Comparison of ENCODE assay signal across 8 mouse cellular contexts in the genomic region with DNA sequence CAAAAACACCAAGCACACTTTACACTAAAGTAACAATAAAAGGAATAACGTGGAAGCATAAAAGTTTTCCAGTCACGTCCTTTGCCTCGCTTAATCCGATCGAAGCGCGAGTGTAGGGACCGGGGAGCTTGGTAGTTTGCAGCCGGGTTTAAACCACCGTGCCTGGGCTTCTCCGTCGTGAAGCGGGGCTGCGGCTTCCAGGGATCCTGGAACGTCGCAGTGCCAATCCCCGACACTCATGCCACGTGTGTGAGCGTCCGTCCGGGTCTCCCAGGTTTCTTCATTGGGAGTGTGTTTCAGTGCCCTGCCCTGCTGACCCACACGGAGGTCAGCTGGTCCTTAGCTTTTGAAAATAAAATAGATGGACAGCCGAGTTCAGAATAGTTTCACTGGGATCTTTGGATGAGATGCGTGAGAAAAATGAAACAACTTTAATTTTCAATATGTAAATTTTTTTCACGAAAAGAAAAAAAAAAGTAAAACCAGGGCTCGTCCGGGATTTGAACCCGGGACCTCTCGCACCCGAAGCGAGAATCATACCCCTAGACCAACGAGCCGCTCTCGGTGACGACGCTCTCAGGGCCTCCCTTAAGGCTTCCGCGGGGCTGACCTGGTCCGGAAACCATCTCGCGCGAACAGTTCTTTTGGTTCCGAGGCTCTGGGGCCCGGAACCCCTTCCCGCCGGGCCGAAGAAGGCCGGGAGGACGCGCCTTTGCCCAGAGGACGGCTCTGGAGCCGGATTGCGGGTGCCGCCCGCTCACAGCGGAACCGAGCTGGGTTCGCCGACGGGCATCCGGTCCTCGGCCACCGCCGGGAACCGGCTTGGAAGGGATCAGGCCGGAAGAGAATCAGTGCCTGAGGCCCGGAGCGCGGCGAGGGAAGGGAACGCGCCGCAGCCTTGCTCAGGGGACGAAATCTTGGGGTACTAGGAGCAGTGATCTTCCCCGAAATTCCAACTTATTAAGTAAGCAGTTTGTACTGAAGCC. TPM values are rescaled to one million over a fixed set of nuclear protein-coding genes. Genes with fewer than 3 reads are reported as not detected.
DNase-seq lines count a peak whose midpoint lies in the region; ATAC-seq and TF ChIP-seq lines count a peak whose summit lies in the region.

No protein-coding gene starts in this region.

- WGBS in hindbrain, embryonic 14.5 days: under 1% methylated on average over 75 of the region's 75 CpGs

- peak overlapping the region; percentile 87 for H3K27ac ChIP-seq in hindbrain, embryonic 14.5 days

- peak overlapping the region; percentile 54 for H3K4me3 ChIP-seq in hindbrain, embryonic 14.5 days (replicated peaks; ENCODE audit: low read length)

- no peaks in the 10 kb centered on the region for H3K4me1 ChIP-seq in hindbrain, embryonic 14.5 days (replicated peaks; ENCODE audit: control insufficient read depth, insufficient read depth, low read length)

- no peaks in the 10 kb centered on the region for H3K27me3 ChIP-seq in Patski
- H3K27me3 ChIP-seq in hindbrain, embryonic 14.5 days (ENCODE audit: control insufficient read depth, insufficient read depth, low read length): no peaks in the 10 kb centered on the region

- H3K9ac ChIP-seq in hindbrain, embryonic 14.5 days: peak overlapping the region; percentile 74

- no peaks in the 10 kb centered on the region for H3K36me3 ChIP-seq in hindbrain, embryonic 14.5 days (replicated peaks; ENCODE audit: control insufficient read depth, insufficient read depth)

- CTCF ChIA-PET in Patski (lab: Charles Lee): interaction anchor here (1.0 to 2.0 kb wide), 5 partner anchors 11 to 61 kb away, joined by 3 to 7 read pairs (median 4); no protein-coding TSS in a partner anchor

- ATAC-seq in Patski: peak; percentile 70
- peak; percentile 83 for ATAC-seq in hindbrain, embryonic 14.5 days (ENCODE audit: low FRiP score)

- in situ Hi-C loops in Patski (cut with MboI; ENCODE audit: low pct_unique_long_range_greater_than_20kb): no loop called here

- POLR2A ChIA-PET in Patski (lab: Charles Lee): no interaction called here

- DNase-seq in Patski (ENCODE audit: low read depth, low spot score): no peak
- peak; percentile 96 for DNase-seq in cerebellum, postnatal 25 days
- peak; percentile 95 to 96 for DNase-seq in frontal cortex, postnatal 25 days (ENCODE audit: low spot score in 2 of 2)
- DNase-seq in hindbrain, embryonic 14.5 days (ENCODE audit: low spot score): peak; percentile 95
- DNase-seq in layer of hippocampus, postnatal 36 days: peak; percentile 93 to 95
- peak; percentile 91 for DNase-seq in lung, postnatal 25 days (ENCODE audit: low spot score)
- DNase-seq in retina, adult 2 months (ENCODE audit: low read depth, low spot score): peak; percentile 76
- DNase-seq in thymus, postnatal 36 days: peak; percentile 80 to 86

- H3K4me2 ChIP-seq in hindbrain, embryonic 14.5 days (replicated peaks): peak overlapping the region; percentile 67

- no peak for TF ChIP-seq CTCF in Patski (IDR thresholded peaks at IDR 0.05)

- no peaks in the 10 kb centered on the region for H3K9me3 ChIP-seq in hindbrain, embryonic 14.5 days (ENCODE audit: control insufficient read depth, low read length)

RNA-seq across cellular contexts. Expression of a gene that starts 7.7 kb away (rescaled TPM):
- 35.3 TPM for polyA plus RNA-seq in Patski (2021)
- 176 and 179 TPM in 2 replicates for polyA plus RNA-seq in hindbrain, embryonic 14.5 days (2014; fragmentation: Nextera tagmentation; extraction: Ambion mirVana)
- 10 to 100 TPM; 35.7 to 39.6 TPM for total RNA-seq in layer of hippocampus, postnatal 36 days (2021)
